ENCODE assay signal across 17 mouse cellular contexts in the genomic region with DNA sequence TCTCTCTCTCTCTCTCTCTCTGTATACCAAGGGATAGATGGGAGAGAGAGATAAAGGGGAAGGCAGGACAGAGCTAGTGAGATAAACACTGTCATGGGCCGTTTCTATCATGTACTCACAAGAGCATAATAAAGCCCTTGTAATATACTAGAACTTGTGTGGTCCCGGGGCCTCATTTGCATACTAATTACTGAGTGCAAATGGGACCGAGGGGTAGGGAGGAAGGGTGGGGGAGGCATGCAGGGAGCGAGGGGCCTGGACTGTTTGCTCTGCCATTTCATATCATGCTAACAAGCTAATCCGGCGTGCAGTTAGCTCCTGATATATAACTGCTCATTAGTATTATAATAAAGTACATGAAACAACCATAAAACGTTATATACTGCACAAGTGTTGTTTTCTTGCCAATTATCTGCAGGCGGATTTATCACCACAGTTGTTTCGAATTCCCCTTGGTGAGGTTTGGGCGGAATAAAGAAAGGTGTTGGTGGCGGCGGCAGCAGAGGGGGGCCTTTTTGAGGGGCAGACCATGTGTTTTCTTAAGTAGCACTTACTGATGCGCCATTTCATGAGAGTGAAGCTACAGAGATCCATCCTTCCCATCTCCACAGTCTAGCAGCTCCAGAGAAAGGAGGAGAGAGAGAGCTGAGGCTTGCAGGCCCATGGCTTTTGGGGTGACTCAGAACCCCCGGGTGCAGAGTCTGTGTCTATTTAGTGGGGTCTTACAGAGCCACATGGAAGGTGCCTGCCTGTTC.
DNase-seq lines count a peak whose midpoint lies in the region; ATAC-seq and TF ChIP-seq lines count a peak whose summit lies in the region.
"Had no signal": no experiment of that assay in that cellular context is flagged by ENCODE, and none has a peak within 500 bp of the region (broad histone marks: within the 10 kb centered on the region; RNA-seq: fewer than 3 reads in every experiment).

No protein-coding gene starts in this region.

- no peaks in the 10 kb centered on the region for H3K4me1 ChIP-seq in forebrain, postnatal 0 days (ENCODE audit: insufficient read depth)
- H3K4me1 ChIP-seq in midbrain, embryonic 12.5 days: peaks cover 31% of the 10 kb centered on the region
- no peaks in the 10 kb centered on the region for H3K4me1 ChIP-seq in intestine, embryonic 15.5 days (replicated peaks)

- H3K9ac ChIP-seq in forebrain, postnatal 0 days: no peak overlapping the region
- H3K9ac ChIP-seq in midbrain, embryonic 12.5 days (replicated peaks): no peak overlapping the region
- H3K9ac ChIP-seq in intestine, embryonic 15.5 days: no peak overlapping the region
- H3K9ac ChIP-seq: embryonic facial prominence, embryonic 12.5 days; heart, embryonic 12.5 days; liver, embryonic 12.5 days had no signal

- H3K9me3 ChIP-seq in forebrain, postnatal 0 days (ENCODE audit: low read length): no peaks in the 10 kb centered on the region
- H3K9me3 ChIP-seq in midbrain, embryonic 12.5 days: no peaks in the 10 kb centered on the region
- H3K9me3 ChIP-seq in intestine, embryonic 15.5 days: no peaks in the 10 kb centered on the region
- H3K9me3 ChIP-seq: embryonic facial prominence, embryonic 12.5 days; G1E; heart, embryonic 12.5 days; liver, embryonic 12.5 days had no signal

- peak; percentile 58 for DNase-seq in left cerebral cortex, postnatal 4 days
- no peak for DNase-seq in left cerebral cortex, adult 2 months (ENCODE audit: extremely low spot score in 1 of 2, low spot score in 2 of 2)
- no peak for DNase-seq in forebrain, postnatal 0 days
- DNase-seq in retina, postnatal 1 day: peak; percentile 98
- no peak for DNase-seq in cerebellum, postnatal 25 days
- no peak for DNase-seq in thymus, postnatal 4 days
- DNase-seq: cerebellum, postnatal 36 days; gastrocnemius, postnatal 36 days; kidney, adult 8-10 months; thymus, postnatal 14 days had no signal

- H3K36me3 ChIP-seq in forebrain, postnatal 0 days (ENCODE audit: insufficient read depth): no peaks in the 10 kb centered on the region
- H3K36me3 ChIP-seq in midbrain, embryonic 12.5 days: no peaks in the 10 kb centered on the region
- H3K36me3 ChIP-seq in intestine, embryonic 15.5 days: no peaks in the 10 kb centered on the region
- H3K36me3 ChIP-seq: embryonic facial prominence, embryonic 12.5 days; G1E; heart, embryonic 12.5 days; liver, embryonic 12.5 days had no signal

- intact Hi-C loops in left cerebral cortex, postnatal 4 days (cut with DNase I): no loop called here
- intact Hi-C loops in left cerebral cortex, adult 2 months (cut with DNase I): no loop called here

- H3K27ac ChIP-seq in left cerebral cortex, adult 2 months: no peak overlapping the region
- H3K27ac ChIP-seq in forebrain, postnatal 0 days (ENCODE audit: low read depth, low read length): no peak overlapping the region
- peak overlapping the region; percentile 16; the same call in 1 of the 2 replicates for H3K27ac ChIP-seq in midbrain, embryonic 12.5 days (replicated peaks)
- H3K27ac ChIP-seq in intestine, embryonic 15.5 days: no peak overlapping the region
- H3K27ac ChIP-seq: embryonic facial prominence, embryonic 12.5 days; liver, embryonic 12.5 days had no signal

- no peak overlapping the region for H3K4me3 ChIP-seq in left cerebral cortex, adult 2 months
- no peak overlapping the region for H3K4me3 ChIP-seq in forebrain, postnatal 0 days (ENCODE audit: low read depth, low read length)
- H3K4me3 ChIP-seq in midbrain, embryonic 12.5 days: no peak overlapping the region
- H3K4me3 ChIP-seq in intestine, embryonic 15.5 days (replicated peaks): no peak overlapping the region
- H3K4me3 ChIP-seq: embryonic facial prominence, embryonic 12.5 days; heart, embryonic 12.5 days; liver, embryonic 12.5 days had no signal

- WGBS in forebrain, postnatal 0 days: 15% methylated on average over 14 of the region's 14 CpGs
- WGBS in midbrain, embryonic 12.5 days: 52% methylated on average over 14 of the region's 14 CpGs
- 62% methylated on average over 14 of the region's 14 CpGs for WGBS in intestine, embryonic 15.5 days

- ATAC-seq in forebrain, postnatal 0 days: peak; percentile 63; the same call in 1 of the 2 replicates
- peak; percentile 60; the same call in 1 of the 2 replicates for ATAC-seq in midbrain, embryonic 12.5 days (ENCODE audit: low FRiP score, low read depth)
- no peak for ATAC-seq in intestine, embryonic 15.5 days
- ATAC-seq: liver, embryonic 12.5 days; lung, postnatal 0 days had no signal

- H3K27me3 ChIP-seq in forebrain, postnatal 0 days (ENCODE audit: insufficient read depth, low read length): no peaks in the 10 kb centered on the region
- peaks cover 93% of the 10 kb centered on the region for H3K27me3 ChIP-seq in midbrain, embryonic 12.5 days
- H3K27me3 ChIP-seq in intestine, embryonic 15.5 days (replicated peaks): 0 out of 2 replicates have a peak, but pooled peaks cover 3% of the 10 kb centered on the region
- H3K27me3 ChIP-seq: embryonic facial prominence, embryonic 12.5 days had no signal

- H3K4me2 ChIP-seq in forebrain, postnatal 0 days (ENCODE audit: low read depth): no peak overlapping the region
- H3K4me2 ChIP-seq in midbrain, embryonic 12.5 days (replicated peaks): no peak overlapping the region
- H3K4me2 ChIP-seq in intestine, embryonic 15.5 days (replicated peaks): no peak overlapping the region
- H3K4me2 ChIP-seq: embryonic facial prominence, embryonic 12.5 days; heart, embryonic 12.5 days; liver, embryonic 12.5 days had no signal

- no peak for TF ChIP-seq CTCF in left cerebral cortex, adult 2 months (IDR thresholded peaks at IDR 0.05)
- TF ChIP-seq CTCF in forebrain, postnatal 0 days (IDR thresholded peaks at IDR 0.05; ENCODE audit: low read depth): no peak

Comparison
In these comparisons a context has a peak if more than half of its experiments do, and no peak if none do; other contexts are left out.
1. DNase-seq: peak in left cerebral cortex, postnatal 4 days (single experiment) and retina, postnatal 1 day (single experiment); none in left cerebral cortex, adult 2 months (0 of 2), forebrain, postnatal 0 days (single experiment), cerebellum, postnatal 25 days (0 of 2) and thymus, postnatal 4 days (single experiment).